Mouse (Mus musculus) midbrain, postnatal 0 days (tissue): ENCODE measurements at regions not wholly inside any gene's neighbourhood (a gene's known extent, or its start where the extent isn't known, plus 50 kb on each side); places are given as distances from the start of the nearest gene placed in this dataset.

Experiments
- ATAC-seq: fragments of 200-750 bp; cut with Nextera tagmentation; 2 replicates; pipeline ENCODE4 v1.8.0; 2017; ENCODE audit warnings: moderate number of reproducible peaks, mild to moderate bottlenecking, moderate TSS enrichment, moderate library complexity; ENCODE audit not compliant: low FRiP score
- DNase-seq: peaks from one replicate; pipeline ENCODE4 v3.0.0-alpha.2; 2015; ENCODE audit warnings: low spot score
- H3K27ac ChIP-seq: fragments of 300-500 bp; sonication (generic); 2 replicates; pipeline ENCODE4 v1.5.1; 2014; ENCODE audit warnings: low read depth, mild to moderate bottlenecking, low read length, mixed read lengths
- H3K27me3 ChIP-seq: fragments of 300-500 bp; sonication (generic); 2 replicates; pipeline ENCODE4 v1.6.1; 2014; ENCODE audit warnings: low read length, control low read depth, mixed read lengths; ENCODE audit not compliant: insufficient read depth
- H3K36me3 ChIP-seq: fragments of 300-500 bp; sonication (generic); 2 replicates; pipeline ENCODE4 v1.6.1; 2014; ENCODE audit warnings: low read length, control low read depth, mixed read lengths; ENCODE audit not compliant: insufficient read depth
- H3K4me1 ChIP-seq: fragments of 300-500 bp; sonication (generic); 2 replicates; pipeline ENCODE4 v1.6.1; 2014; ENCODE audit warnings: mild to moderate bottlenecking, control low read depth, antibody characterized with exemption, low read length, mixed read lengths; ENCODE audit not compliant: insufficient read depth
- H3K4me2 ChIP-seq: fragments of 300-500 bp; sonication (generic); 2 replicates; pipeline ENCODE4 v1.6.1; 2014; ENCODE audit warnings: low read depth, mild to moderate bottlenecking, low read length, mixed read lengths; ENCODE audit not compliant: poor library complexity, severe bottlenecking
- H3K4me3 ChIP-seq: fragments of 300-500 bp; sonication (generic); 2 replicates; pipeline ENCODE4 v1.5.1; 2014; ENCODE audit warnings: low read depth, mild to moderate bottlenecking, low read length, moderate library complexity
- H3K9ac ChIP-seq: fragments of 300-500 bp; sonication (generic); replicated peaks from 2 replicates; pipeline ENCODE4 v1.6.1; 2014; ENCODE audit warnings: mild to moderate bottlenecking, low read length, moderate library complexity, mixed read lengths; ENCODE audit not compliant: poor library complexity, severe bottlenecking
- H3K9me3 ChIP-seq: fragments of 300-500 bp; sonication (generic); 2 replicates; pipeline ENCODE4 v1.6.1; 2016; ENCODE audit warnings: low read length, control low read depth
- CTCF ChIP-seq: IDR thresholded peaks from 2 replicates; pipeline ENCODE4 v1.5.1; 2016; ENCODE audit warnings: antibody characterized with exemption, mild to moderate bottlenecking
- WGBS: fragments of 180-500 bp; shearing (Covaris S2); extraction: QIAGEN DNeasy Blood & Tissue Kit; methylation state at CpG from one replicate; pipeline ENCODE4 v1.1.7; 2014; 5-methylcytosine and 5-hydroxymethylcytosine counted together

DNA sequence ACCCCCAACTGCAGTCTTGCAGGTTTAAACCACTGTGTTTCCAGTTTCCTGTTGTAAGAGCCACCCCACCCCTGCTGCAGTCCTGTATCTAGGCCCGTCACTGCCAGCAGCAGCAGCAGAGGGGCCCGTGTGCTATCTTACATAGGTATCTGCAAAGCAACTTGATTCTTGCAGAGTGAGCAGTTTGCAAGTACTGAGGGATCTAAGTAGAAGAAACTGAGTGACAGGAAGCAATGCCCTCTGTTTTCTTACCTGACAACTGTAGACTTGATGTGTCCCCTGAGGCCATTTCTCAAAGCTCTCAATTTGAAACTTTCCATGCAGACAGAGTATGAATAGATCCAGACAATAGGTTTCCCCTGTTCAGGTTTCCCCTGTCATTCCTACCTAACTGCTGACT is 100.5 kb upstream of the Supt20 start:
- no peak for TF ChIP-seq CTCF
- Histone ChIP-seq H3K4me1 (no peaks in the 10 kb centered on the region), H3K9ac (no peak overlapping the region), H3K9me3 (no peaks in the 10 kb centered on the region), H3K27me3 (no peaks in the 10 kb centered on the region), H3K36me3 (no peaks in the 10 kb centered on the region), H3K4me3 (no peak overlapping the region), H3K4me2 (no peak overlapping the region), H3K27ac (no peak overlapping the region)
- DNase-seq (no peak), ATAC-seq (no peak)
- WGBS: 87% methylated on average over 2 of the region's 2 CpGs

GRCm38 (mm10) chr3:54592655-54593428 is 99.8 kb upstream of the Supt20 start:
- H3K4me3 ChIP-seq: no peak overlapping the region
- no peak overlapping the region for H3K9ac ChIP-seq
- no peak overlapping the region for H3K4me2 ChIP-seq
- no peaks in the 10 kb centered on the region for H3K4me1 ChIP-seq
- TF ChIP-seq CTCF: no peak
- WGBS: 78% methylated on average over 14 of the region's 14 CpGs
- ATAC-seq: no peak
- no peaks in the 10 kb centered on the region for H3K9me3 ChIP-seq
- no peak overlapping the region for H3K27ac ChIP-seq
- H3K27me3 ChIP-seq: no peaks in the 10 kb centered on the region
- DNase-seq: no peak
- H3K36me3 ChIP-seq: no peaks in the 10 kb centered on the region

GRCm38 (mm10) chr3:54595193-54595592 is 97.4 kb upstream of the Supt20 start:
- H3K4me2 ChIP-seq: no peak overlapping the region
- no peaks in the 10 kb centered on the region for H3K4me1 ChIP-seq
- WGBS: 91% methylated on average over 3 of the region's 3 CpGs
- H3K9ac ChIP-seq: no peak overlapping the region
- TF ChIP-seq CTCF: no peak; the same call in 1 of the 2 replicates
- ATAC-seq (no peak), DNase-seq (no peak)
- no peaks in the 10 kb centered on the region for H3K36me3 ChIP-seq
- no peaks in the 10 kb centered on the region for H3K27me3 ChIP-seq
- H3K9me3 ChIP-seq: no peaks in the 10 kb centered on the region
- H3K4me3 ChIP-seq: no peak overlapping the region
- H3K27ac ChIP-seq: no peak overlapping the region

- DNase-seq (no peak), ATAC-seq (no peak)
- TF ChIP-seq CTCF: no peak
- H3K9ac ChIP-seq: no peak overlapping the region
- 75% methylated on average over 11 of the region's 11 CpGs for WGBS
- no peaks in the 10 kb centered on the region for H3K27me3 ChIP-seq
- no peak overlapping the region for H3K4me3 ChIP-seq
- H3K4me1 ChIP-seq: no peaks in the 10 kb centered on the region
- H3K9me3 ChIP-seq: no peaks in the 10 kb centered on the region
- H3K27ac ChIP-seq: no peak overlapping the region
- no peaks in the 10 kb centered on the region for H3K36me3 ChIP-seq
- H3K4me2 ChIP-seq: no peak overlapping the region
These were observed 95.0 kb upstream of the Supt20 start for GRCm38 (mm10) chr3:54597326-54598274.

DNA sequence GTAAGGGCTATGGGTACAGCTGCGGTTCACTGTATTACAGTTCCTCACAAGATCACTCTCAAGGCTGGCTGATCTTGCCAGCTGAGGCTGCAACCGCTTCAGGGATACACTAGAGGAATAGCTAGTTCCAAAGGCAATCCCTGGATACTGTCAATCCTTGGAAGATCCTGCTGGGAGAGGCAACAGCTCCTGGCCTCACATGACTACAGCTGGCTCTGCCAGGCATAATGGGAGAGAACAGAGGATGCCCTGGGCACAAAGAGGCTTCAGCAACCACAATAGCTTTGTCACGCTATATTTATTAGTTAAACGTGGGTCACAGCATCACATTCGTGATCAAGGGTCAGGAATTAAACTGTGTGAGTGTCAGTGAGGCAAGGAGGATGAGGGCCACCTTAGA is 94.3 kb upstream of the Supt20 start:
- TF ChIP-seq CTCF: no peak
- Histone ChIP-seq H3K9ac (no peak overlapping the region), H3K4me2 (no peak overlapping the region), H3K36me3 (no peaks in the 10 kb centered on the region), H3K27ac (no peak overlapping the region), H3K27me3 (no peaks in the 10 kb centered on the region), H3K4me3 (no peak overlapping the region), H3K4me1 (no peaks in the 10 kb centered on the region), H3K9me3 (no peaks in the 10 kb centered on the region)
- WGBS: 34% methylated on average over 5 of the region's 5 CpGs
- ATAC-seq: no peak
- DNase-seq: peak; percentile 7
